Mouse (Mus musculus): ENCODE data around the gene Olfr203. TPM values are rescaled to one million over a fixed set of nuclear protein-coding genes. Genes with fewer than 3 reads are reported as not detected.

The Olfr203 gene
- not detected in 2 replicates for total RNA-seq (2012; rRNA removed)
- polyA plus RNA-seq (2012; ENCODE audit: insufficient read depth in 1 of 2, insufficient read length in 2 of 2, low read depth in 1 of 2, low replicate concordance in 2 of 2, missing spikeins in 1 of 2): not detected

- Histone ChIP-seq H3K79me2 (ENCODE audit: control insufficient read depth, insufficient read depth, low read length, poor library complexity) (no peaks in the 10 kb centered on the region), H3K9me3 (replicated peaks; ENCODE audit: insufficient read depth, low read length) (no peaks in the 10 kb centered on the region), H3K9ac (ENCODE audit: control insufficient read depth, low read depth, low read length, poor library complexity, severe bottlenecking) (no peak within 1 kb of the TSS), H3K4me1 (ENCODE audit: control insufficient read depth in 1 of 2, insufficient read depth in 2 of 2, low read length in 2 of 2) (no peaks in the 10 kb centered on the region), H3K36me3 (ENCODE audit: control insufficient read depth in 1 of 2, insufficient read depth in 2 of 2, low read length in 2 of 2) (no peaks in the 10 kb centered on the region), H3K27me3 (ENCODE audit: control insufficient read depth in 1 of 2, insufficient read depth in 2 of 2, low read length in 2 of 2) (no peaks in the 10 kb centered on the region), H3K4me3 (ENCODE audit: control insufficient read depth in 1 of 2, insufficient read depth in 1 of 2, low read depth in 2 of 2, low read length in 2 of 2) (no peak within 1 kb of the TSS), H3K27ac (ENCODE audit: control insufficient read depth, low read depth, low read length) (no peak within 1 kb of the TSS)
- DNase-seq (ENCODE audit: low read depth, low spot score): no peak
- TF ChIP-seq MEF2A (IDR thresholded peaks at IDR 0.05; ENCODE audit: extremely low read depth, insufficient replicate concordance, low read depth, low read length, poor library complexity, severe bottlenecking) (no peak), CHD1 (IDR thresholded peaks at IDR 0.05; ENCODE audit: low read depth, low read length) (no peak), POLR2AphosphoS2 (IDR thresholded peaks at IDR 0.05; ENCODE audit: low read length) (no peak), MYC (IDR thresholded peaks at IDR 0.05; ENCODE audit: low read depth, low read length) (no peak), ZMIZ1 (IDR thresholded peaks at IDR 0.05; ENCODE audit: low read depth, low read length) (no peak), BHLHE40 (IDR thresholded peaks at IDR 0.05; ENCODE audit: borderline replicate concordance, low read depth, low read length) (no peak), MYB (IDR thresholded peaks at IDR 0.05; ENCODE audit: low read depth, low read length) (no peak)
These were observed at the start of gene Olfr203 for GRCm38 (mm10) chr16:59298581-59298980. Gene Olfr203, plus strand, starts transcription at chr16:59298881.

GRCm38 (mm10) chr16:59249684-59250083 lies 49.0 kb upstream of the Olfr203 start:
- Histone ChIP-seq H3K9ac (ENCODE audit: control insufficient read depth, low read depth, low read length, poor library complexity, severe bottlenecking) (no peak overlapping the region), H3K27ac (ENCODE audit: control insufficient read depth, low read depth, low read length) (no peak overlapping the region), H3K79me2 (ENCODE audit: control insufficient read depth, insufficient read depth, low read length, poor library complexity) (no peaks in the 10 kb centered on the region), H3K4me1 (ENCODE audit: control insufficient read depth in 1 of 2, insufficient read depth in 2 of 2, low read length in 2 of 2) (no peaks in the 10 kb centered on the region), H3K27me3 (ENCODE audit: control insufficient read depth in 1 of 2, insufficient read depth in 2 of 2, low read length in 2 of 2) (no peaks in the 10 kb centered on the region), H3K9me3 (replicated peaks; ENCODE audit: insufficient read depth, low read length) (no peaks in the 10 kb centered on the region), H3K4me3 (ENCODE audit: control insufficient read depth in 1 of 2, insufficient read depth in 1 of 2, low read depth in 2 of 2, low read length in 2 of 2) (no peak overlapping the region), H3K36me3 (ENCODE audit: control insufficient read depth in 1 of 2, insufficient read depth in 2 of 2, low read length in 2 of 2) (no peaks in the 10 kb centered on the region)
- no peak for TF ChIP-seq RCOR1 (IDR thresholded peaks at IDR 0.05; ENCODE audit: low read depth, low read length)
- TF ChIP-seq POLR2AphosphoS2 (IDR thresholded peaks at IDR 0.05; ENCODE audit: low read length): no peak
- TF ChIP-seq RAD21 (IDR thresholded peaks at IDR 0.05; ENCODE audit: low read depth, low read length): no peak
- no peak for TF ChIP-seq SIN3A (IDR thresholded peaks at IDR 0.05; ENCODE audit: low read length)
- no peak for TF ChIP-seq UBTF (IDR thresholded peaks at IDR 0.05; ENCODE audit: borderline replicate concordance, insufficient read depth, low read depth, low read length)
- TF ChIP-seq ZNF384 (IDR thresholded peaks at IDR 0.05; ENCODE audit: low read depth, low read length): no peak
- no peak for TF ChIP-seq NRF1 (IDR thresholded peaks at IDR 0.05; ENCODE audit: insufficient read depth, low read depth, low read length, poor library complexity, severe bottlenecking)
- no peak for TF ChIP-seq USF1 (IDR thresholded peaks at IDR 0.05; ENCODE audit: low read depth, low read length)
- no peak for TF ChIP-seq ETS1 (IDR thresholded peaks at IDR 0.05; ENCODE audit: low read depth, low read length)
- no peak for TF ChIP-seq MAFK (IDR thresholded peaks at IDR 0.05; ENCODE audit: borderline replicate concordance, low read depth, low read length)
- no peak for TF ChIP-seq POLR2AphosphoS5 (IDR thresholded peaks at IDR 0.05; ENCODE audit: borderline replicate concordance, low read depth, low read length)
- no peak for TF ChIP-seq MAX (IDR thresholded peaks at IDR 0.05; ENCODE audit: low read length)
- no peak for TF ChIP-seq CTCF (IDR thresholded peaks at IDR 0.05 in 2 of 3, conservative IDR thresholded peaks at IDR 0.05 in 1 of 3; ENCODE audit: control insufficient read depth in 1 of 3, insufficient read depth in 1 of 3, low read depth in 2 of 3, low read length in 3 of 3, poor library complexity in 1 of 3, severe bottlenecking in 1 of 3)
- no peak for TF ChIP-seq E2F4 (IDR thresholded peaks at IDR 0.05; ENCODE audit: borderline replicate concordance, low read depth, low read length)
- no peak for TF ChIP-seq BHLHE40 (IDR thresholded peaks at IDR 0.05; ENCODE audit: borderline replicate concordance, low read depth, low read length)
- no peak for TF ChIP-seq TCF12 (IDR thresholded peaks at IDR 0.05; ENCODE audit: low read depth, low read length)
- TF ChIP-seq MAZ (IDR thresholded peaks at IDR 0.05; ENCODE audit: low read depth, low read length): no peak
- DNase-seq (ENCODE audit: low read depth, low spot score): no peak

All from MEL (cell line).